8 mouse cellular contexts compared by ENCODE assay signal in the genomic region with DNA sequence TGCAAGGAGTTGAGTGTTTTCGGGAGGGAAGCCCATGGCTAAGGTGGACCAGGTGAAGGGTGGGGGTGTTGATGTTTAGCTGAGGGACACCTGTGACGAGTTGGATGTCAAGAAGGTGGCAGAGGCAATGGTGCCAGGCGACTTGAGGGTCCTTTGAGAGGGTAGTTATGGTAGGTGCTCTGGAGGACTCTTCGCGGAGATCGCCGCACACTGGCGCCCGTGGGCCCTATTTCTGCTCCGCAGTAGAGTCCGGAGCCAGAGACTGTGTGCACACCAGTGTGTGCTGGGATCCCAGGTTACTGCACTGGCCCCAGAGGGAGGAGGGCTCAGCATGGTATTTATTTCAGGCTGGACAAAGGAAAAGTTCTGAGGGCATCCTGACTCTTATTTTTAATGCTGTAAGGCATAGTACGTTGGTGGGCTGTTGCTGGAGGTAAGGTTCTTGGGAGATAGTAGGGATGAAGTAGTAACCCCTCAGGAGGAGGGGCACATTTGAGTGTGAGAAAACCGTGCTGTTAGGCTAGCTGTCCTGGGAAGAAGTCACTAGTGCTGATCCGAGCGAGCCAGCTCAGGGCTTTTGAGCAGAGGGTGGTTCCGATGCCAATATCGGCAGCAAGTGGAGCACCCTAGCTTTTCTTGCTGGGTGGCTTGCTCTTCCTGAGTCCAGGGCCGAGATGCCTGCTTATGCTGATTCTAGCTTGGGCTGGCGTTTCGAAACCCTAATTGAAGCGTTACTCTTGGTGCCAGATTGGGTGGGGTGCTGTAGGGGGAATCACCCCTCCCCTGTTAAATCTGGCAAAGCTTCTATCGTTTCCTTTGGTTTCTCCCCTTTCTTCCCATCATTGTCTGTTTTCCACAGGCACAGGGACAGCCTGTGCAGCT. TPM values are rescaled to one million over a fixed set of nuclear protein-coding genes. Genes with fewer than 3 reads are reported as not detected.
A peak's percentile ranks its signal among the peaks of the same experiment; 100 is the strongest.
DNase-seq lines count a peak whose midpoint lies in the region; ATAC-seq and TF ChIP-seq lines count a peak whose summit lies in the region.

No protein-coding gene starts in this region.

- TF ChIP-seq POLR2A in ES-Bruce4 (IDR thresholded peaks at IDR 0.05; ENCODE audit: insufficient read depth, low read length), result no peak
- TF ChIP-seq POLR2A in small intestine, adult 2 months (IDR thresholded peaks at IDR 0.05; ENCODE audit: low read depth, low read length), result no peak

- peak; percentile 21 for DNase-seq in embryo, embryonic 11 days
- no peak for DNase-seq in embryo, embryonic 10.5 days (ENCODE audit: low spot score)
- no peak for DNase-seq in forebrain, embryonic 10.5 days (ENCODE audit: extremely low spot score, low spot score)
- no peak for DNase-seq in lung, embryonic 14.5 days

- WGBS in forebrain, embryonic 10.5 days, result 25% methylated on average over 22 of the region's 22 CpGs
- WGBS in intestine, embryonic 15.5 days, result 14% methylated on average over 22 of the region's 22 CpGs
- 13% methylated on average over 22 of the region's 22 CpGs for WGBS in lung, embryonic 14.5 days
- WGBS in small intestine, adult 2 months, result 2% methylated on average over 22 of the region's 22 CpGs

- no peaks in the 10 kb centered on the region for H3K9me3 ChIP-seq in ES-Bruce4 (replicated peaks; ENCODE audit: control insufficient read depth, insufficient read depth, low read length, poor library complexity, severe bottlenecking)
- no peaks in the 10 kb centered on the region for H3K9me3 ChIP-seq in forebrain, embryonic 10.5 days
- no peaks in the 10 kb centered on the region for H3K9me3 ChIP-seq in intestine, embryonic 15.5 days
- no peaks in the 10 kb centered on the region for H3K9me3 ChIP-seq in lung, embryonic 14.5 days (ENCODE audit: low read depth, low read length)

- H3K36me3 ChIP-seq in ES-Bruce4 (ENCODE audit: control insufficient read depth, insufficient read depth, low read length, poor library complexity, severe bottlenecking), result no peaks in the 10 kb centered on the region
- peaks cover 38% of the 10 kb centered on the region for H3K36me3 ChIP-seq in forebrain, embryonic 10.5 days (replicated peaks)
- peaks cover under 1% of the 10 kb centered on the region; the same call in 1 of the 2 replicates for H3K36me3 ChIP-seq in intestine, embryonic 15.5 days
- H3K36me3 ChIP-seq in lung, embryonic 14.5 days (ENCODE audit: insufficient read depth), result peaks cover 8% of the 10 kb centered on the region
- H3K36me3 ChIP-seq in small intestine, adult 2 months (ENCODE audit: control insufficient read depth, insufficient read depth, low read length), result no peaks in the 10 kb centered on the region; the same call in 1 of the 2 replicates

- peak; percentile 26 for ATAC-seq in intestine, embryonic 15.5 days
- ATAC-seq in lung, embryonic 14.5 days (ENCODE audit: insufficient read depth), result peak; percentile 25
- ATAC-seq in inflammation-experienced regulatory T-cells, adult 6 months, result no peak

- H3K4me1 ChIP-seq in ES-Bruce4 (ENCODE audit: control insufficient read depth, insufficient read depth, low read length), result no peaks in the 10 kb centered on the region
- H3K4me1 ChIP-seq in forebrain, embryonic 10.5 days, result peaks cover 20% of the 10 kb centered on the region
- H3K4me1 ChIP-seq in intestine, embryonic 15.5 days (replicated peaks), result peaks cover 7% of the 10 kb centered on the region
- 0 out of 2 replicates have a peak, but pooled peaks cover 3% of the 10 kb centered on the region for H3K4me1 ChIP-seq in lung, embryonic 14.5 days (ENCODE audit: insufficient read depth)
- H3K4me1 ChIP-seq in small intestine, adult 2 months (ENCODE audit: control insufficient read depth, insufficient read depth, insufficient read length, low read length), result peaks cover 5% of the 10 kb centered on the region

- H3K27ac ChIP-seq in ES-Bruce4 (ENCODE audit: insufficient read depth, low read length), result no peak overlapping the region
- peak overlapping the region; percentile 83 for H3K27ac ChIP-seq in forebrain, embryonic 10.5 days
- H3K27ac ChIP-seq in intestine, embryonic 15.5 days, result peak overlapping the region; percentile 73
- H3K27ac ChIP-seq in lung, embryonic 14.5 days (ENCODE audit: low read depth), result 0 out of 2 replicates have a peak overlapping the region, but pooled peaks have one; percentile 33
- H3K27ac ChIP-seq in small intestine, adult 2 months (ENCODE audit: insufficient read depth, low read depth, low read length), result peak overlapping the region; percentile 47

- H3K9ac ChIP-seq in ES-Bruce4 (ENCODE audit: low read depth, poor library complexity, severe bottlenecking), result peak overlapping the region; percentile 59
- H3K9ac ChIP-seq in intestine, embryonic 15.5 days, result peak overlapping the region; percentile 89
- peak overlapping the region; percentile 72 for H3K9ac ChIP-seq in lung, embryonic 14.5 days

- peak overlapping the region; percentile 82 for H3K4me2 ChIP-seq in intestine, embryonic 15.5 days (replicated peaks)
- H3K4me2 ChIP-seq in lung, embryonic 14.5 days, result peak overlapping the region; percentile 89

- H3K4me3 ChIP-seq in ES-Bruce4 (ENCODE audit: low read depth, low read length), result peak overlapping the region; percentile 87
- H3K4me3 ChIP-seq in forebrain, embryonic 10.5 days, result peak overlapping the region; percentile 72
- peak overlapping the region; percentile 98 for H3K4me3 ChIP-seq in intestine, embryonic 15.5 days (replicated peaks)
- H3K4me3 ChIP-seq in lung, embryonic 14.5 days (ENCODE audit: low read depth, low read length), result peak overlapping the region; percentile 72
- peak overlapping the region; percentile 94 for H3K4me3 ChIP-seq in small intestine, adult 2 months (ENCODE audit: low read depth, low read length)

- TF ChIP-seq EP300 in ES-Bruce4 (IDR thresholded peaks at IDR 0.05; ENCODE audit: insufficient read depth, low read depth, low read length), result no peak

- no peak for TF ChIP-seq CTCF in ES-Bruce4 (IDR thresholded peaks at IDR 0.05; ENCODE audit: low read depth, low read length)
- no peak for TF ChIP-seq CTCF in lung, embryonic 14.5 days (IDR thresholded peaks at IDR 0.05; ENCODE audit: low read depth)
- TF ChIP-seq CTCF in small intestine, adult 2 months (IDR thresholded peaks at IDR 0.05; ENCODE audit: extremely low read depth, insufficient read length, insufficient replicate concordance, low read depth, low read length), result no peak

- H3K27me3 ChIP-seq in ES-Bruce4 (ENCODE audit: control insufficient read depth, insufficient read depth, low read length, poor library complexity, severe bottlenecking), result no peaks in the 10 kb centered on the region
- H3K27me3 ChIP-seq in forebrain, embryonic 10.5 days (ENCODE audit: poor library complexity, severe bottlenecking), result no peaks in the 10 kb centered on the region
- no peaks in the 10 kb centered on the region for H3K27me3 ChIP-seq in intestine, embryonic 15.5 days (replicated peaks)
- H3K27me3 ChIP-seq in lung, embryonic 14.5 days (ENCODE audit: insufficient read depth, low read length), result no peaks in the 10 kb centered on the region
- H3K27me3 ChIP-seq in small intestine, adult 2 months (ENCODE audit: control insufficient read depth, insufficient read depth, low read length), result no peaks in the 10 kb centered on the region

RNA-seq across cellular contexts. Expression of a gene that starts 0.7 kb away (rescaled TPM):
- polyA plus RNA-seq in ES-Bruce4 (2011; ENCODE audit: insufficient read depth, insufficient read length, low read depth, missing spikeins), result 24.5 and 25.5 TPM in 2 replicates
- polyA plus RNA-seq in forebrain, embryonic 10.5 days (2016; fragmentation: Nextera tagmentation; extraction: Ambion mirVana), result 38.4 and 43.4 TPM in 2 replicates
- 39.5 and 40.7 TPM in 2 replicates for polyA plus RNA-seq in intestine, embryonic 15.5 days (2015; fragmentation: Nextera tagmentation; extraction: Ambion mirVana)
- polyA plus RNA-seq in lung, embryonic 14.5 days (2014; fragmentation: Nextera tagmentation; extraction: Ambion mirVana), result 40.8 and 43.1 TPM in 2 replicates
- 24.8 and 42.4 TPM in 2 replicates for polyA plus RNA-seq in small intestine, adult 2 months (2012; rRNA removed)
- polyA plus RNA-seq in inflammation-experienced regulatory T-cells, adult 6 months (2017; shearing (Covaris generic)), result 10 to 100 TPM; 16.4 to 19.4 (median 16.5) TPM

RNA-seq across cellular contexts. Expression of a gene that starts 26.5 kb away (rescaled TPM):
- 6.0 and 7.3 TPM in 2 replicates for polyA plus RNA-seq in ES-Bruce4 (2011; ENCODE audit: insufficient read depth, insufficient read length, low read depth, missing spikeins)
- polyA plus RNA-seq in forebrain, embryonic 10.5 days (2016; fragmentation: Nextera tagmentation; extraction: Ambion mirVana), result 16.6 and 17.9 TPM in 2 replicates
- 18.2 and 20.5 TPM in 2 replicates for polyA plus RNA-seq in intestine, embryonic 15.5 days (2015; fragmentation: Nextera tagmentation; extraction: Ambion mirVana)
- polyA plus RNA-seq in lung, embryonic 14.5 days (2014; fragmentation: Nextera tagmentation; extraction: Ambion mirVana), result 22.2 and 24.9 TPM in 2 replicates
- 1.3 and 1.6 TPM in 2 replicates for polyA plus RNA-seq in small intestine, adult 2 months (2012; rRNA removed)
- 1 to 10 TPM; 3.8 to 9.2 (median 8.7) TPM for polyA plus RNA-seq in inflammation-experienced regulatory T-cells, adult 6 months (2017; shearing (Covaris generic))

RNA-seq across cellular contexts. Expression of a gene that starts 26.6 kb away (rescaled TPM):
- polyA plus RNA-seq in ES-Bruce4 (2011; ENCODE audit: insufficient read depth, insufficient read length, low read depth, missing spikeins), result 91.4 and 95.8 TPM in 2 replicates
- polyA plus RNA-seq in forebrain, embryonic 10.5 days (2016; fragmentation: Nextera tagmentation; extraction: Ambion mirVana), result 196 and 201 TPM in 2 replicates
- 69.9 and 72.4 TPM in 2 replicates for polyA plus RNA-seq in intestine, embryonic 15.5 days (2015; fragmentation: Nextera tagmentation; extraction: Ambion mirVana)
- 78.6 and 85.4 TPM in 2 replicates for polyA plus RNA-seq in lung, embryonic 14.5 days (2014; fragmentation: Nextera tagmentation; extraction: Ambion mirVana)
- 1.3 and 2.1 TPM in 2 replicates for polyA plus RNA-seq in small intestine, adult 2 months (2012; rRNA removed)
- 10 to 100 TPM; 25.9 to 27.1 (median 26.8) TPM for polyA plus RNA-seq in inflammation-experienced regulatory T-cells, adult 6 months (2017; shearing (Covaris generic))
